Mouse (Mus musculus) forebrain, embryonic 15.5 days (tissue): ENCODE measurements around the gene Gatad2a. TPM values are rescaled to one million over a fixed set of nuclear protein-coding genes. Genes with fewer than 3 reads are reported as not detected.
"Not testable (repeated sequence)": the region's sequence is repeated elsewhere in the genome, so short reads cannot be mapped to it uniquely, and the experiment has no call there.

Experiments used
- ATAC-seq: fragments of 200-750 bp; cut with Nextera tagmentation; replicated peaks from 2 replicates; pipeline ENCODE4 v1.8.0; 2017; ENCODE audit warnings: mild to moderate bottlenecking, moderate TSS enrichment, moderate library complexity
- H3K27ac ChIP-seq: fragments of 300-500 bp; sonication (generic); replicated peaks from 2 replicates; pipeline ENCODE4 v1.5.1; 2015; ENCODE audit warnings: mild to moderate bottlenecking, inconsistent platforms
- H3K27me3 ChIP-seq: fragments of 300-500 bp; sonication (generic); 2 replicates; pipeline ENCODE4 v1.6.1; 2015; ENCODE audit warnings: inconsistent platforms
- H3K36me3 ChIP-seq: fragments of 300-500 bp; sonication (generic); 2 replicates; pipeline ENCODE4 v1.6.1; 2015; ENCODE audit warnings: mild to moderate bottlenecking, inconsistent platforms
- H3K4me1 ChIP-seq: fragments of 300-500 bp; sonication (generic); 2 replicates; pipeline ENCODE4 v1.6.1; 2015; ENCODE audit warnings: inconsistent platforms
- H3K4me2 ChIP-seq: fragments of 300-500 bp; sonication (generic); replicated peaks from 2 replicates; pipeline ENCODE4 v1.6.1; 2015; ENCODE audit warnings: mild to moderate bottlenecking, inconsistent platforms
- H3K4me3 ChIP-seq: fragments of 300-500 bp; sonication (generic); 2 replicates; pipeline ENCODE4 v1.5.1; 2015; ENCODE audit warnings: mild to moderate bottlenecking, inconsistent platforms
- H3K9ac ChIP-seq: fragments of 300-500 bp; sonication (generic); replicated peaks from 2 replicates; pipeline ENCODE4 v1.6.1; 2015; ENCODE audit warnings: mild to moderate bottlenecking, inconsistent platforms
- H3K9me3 ChIP-seq: fragments of 300-500 bp; sonication (generic); 2 replicates; pipeline ENCODE4 v1.6.1; 2016; ENCODE audit warnings: inconsistent platforms
- WGBS: fragments of 180-500 bp; shearing (Covaris S2); methylation state at CpG from one replicate; pipeline ENCODE4 v1.1.7; 2015; ENCODE audit warnings: mixed read lengths; 5-methylcytosine and 5-hydroxymethylcytosine counted together
- polyA plus RNA-seq: library from polyadenylated mRNA; unstranded; fragments of >200 nt; fragmentation: Nextera tagmentation; extraction: Ambion mirVana; gene quantifications from 2 replicates; pipeline ENCODE4 v1.2.1, GENCODE M21; 2015

Gene Gatad2a
- polyA plus RNA-seq, 1 experiment from 2014 or later: 28.3 TPM

DNA sequence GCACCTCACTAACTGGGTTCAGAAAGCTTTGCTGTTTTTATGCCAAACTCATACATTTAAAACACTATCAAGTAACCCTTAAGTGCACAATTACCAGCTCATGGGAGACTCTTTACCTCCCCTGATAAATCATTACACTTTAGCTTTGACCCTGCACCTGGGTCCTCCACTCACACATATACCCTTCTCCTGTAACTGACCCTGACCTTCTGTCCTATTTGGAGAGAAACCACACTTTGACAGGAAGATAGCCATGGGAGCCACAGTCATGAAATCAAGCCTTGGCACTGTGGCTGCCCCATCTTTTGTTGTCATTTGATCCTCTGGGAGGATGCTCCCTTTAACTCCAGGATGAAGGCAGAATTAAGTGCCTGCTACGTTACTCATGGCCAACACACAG is 41.5 kb downstream of the Gatad2a start:
- no peak overlapping the region for H3K4me3 ChIP-seq
- no peak overlapping the region for H3K4me2 ChIP-seq
- no peak overlapping the region for H3K27ac ChIP-seq
- H3K36me3 ChIP-seq: no peaks in the 10 kb centered on the region
- no peaks in the 10 kb centered on the region for H3K4me1 ChIP-seq
- H3K9me3 ChIP-seq: no peaks in the 10 kb centered on the region
- H3K9ac ChIP-seq: no peak overlapping the region
- no peak for ATAC-seq
- WGBS: 59% methylated on average over 1 of the region's 1 CpGs
- no peaks in the 10 kb centered on the region for H3K27me3 ChIP-seq

DNA sequence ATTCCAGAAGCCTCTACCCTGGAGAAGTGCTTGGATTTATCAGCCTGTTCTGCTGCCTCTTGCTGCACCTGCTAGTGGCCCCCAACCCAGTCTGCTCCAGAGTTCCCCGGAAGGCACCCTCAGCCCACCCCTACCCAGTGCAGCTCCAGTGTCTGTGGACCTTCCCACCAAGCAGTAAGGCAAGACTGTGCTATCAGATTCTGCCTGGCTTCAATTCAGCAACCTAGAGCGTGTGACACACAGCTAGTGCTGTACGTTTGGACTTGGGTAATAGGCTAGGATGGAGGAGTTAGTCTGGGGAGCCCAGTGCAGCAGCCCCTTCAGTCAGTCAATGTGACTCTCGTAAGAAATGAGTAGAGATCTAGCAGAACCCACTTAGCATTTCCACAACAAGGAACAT is 42.0 kb downstream of the Gatad2a start:
- Histone ChIP-seq H3K27me3 (no peaks in the 10 kb centered on the region), H3K36me3 (no peaks in the 10 kb centered on the region), H3K9ac (no peak overlapping the region), H3K27ac (no peak overlapping the region), H3K4me2 (no peak overlapping the region), H3K9me3 (no peaks in the 10 kb centered on the region), H3K4me1 (no peaks in the 10 kb centered on the region), H3K4me3 (no peak overlapping the region)
- 82% methylated on average over 4 of the region's 4 CpGs for WGBS
- ATAC-seq: no peak

DNA sequence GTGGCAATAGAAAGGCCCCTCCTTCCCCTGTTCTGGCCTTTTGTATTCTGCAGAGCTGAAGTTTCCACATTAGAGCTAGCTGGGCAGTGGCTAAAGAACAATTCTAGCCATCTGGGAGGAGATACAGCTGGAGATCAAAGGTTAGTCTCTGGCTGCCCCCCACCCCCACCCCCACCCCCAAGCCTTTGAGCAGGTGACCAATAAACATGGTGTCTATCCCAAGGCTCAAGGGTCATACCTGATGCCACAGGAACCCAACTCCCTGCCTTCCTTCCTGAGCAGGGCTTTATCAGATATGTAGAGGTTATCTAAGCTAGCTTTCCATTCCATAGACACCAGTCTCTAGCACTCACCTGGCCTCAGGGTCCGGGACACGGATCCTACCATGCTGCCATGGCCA is 45.9 kb downstream of the Gatad2a start:
- Histone ChIP-seq H3K4me2 (no peak overlapping the region), H3K27ac (no peak overlapping the region), H3K4me1 (no peaks in the 10 kb centered on the region), H3K4me3 (no peak overlapping the region), H3K9ac (no peak overlapping the region), H3K36me3 (no peaks in the 10 kb centered on the region), H3K27me3 (no peaks in the 10 kb centered on the region), H3K9me3 (no peaks in the 10 kb centered on the region)
- no peak for ATAC-seq
- WGBS: 99% methylated on average over 2 of the region's 2 CpGs

DNA sequence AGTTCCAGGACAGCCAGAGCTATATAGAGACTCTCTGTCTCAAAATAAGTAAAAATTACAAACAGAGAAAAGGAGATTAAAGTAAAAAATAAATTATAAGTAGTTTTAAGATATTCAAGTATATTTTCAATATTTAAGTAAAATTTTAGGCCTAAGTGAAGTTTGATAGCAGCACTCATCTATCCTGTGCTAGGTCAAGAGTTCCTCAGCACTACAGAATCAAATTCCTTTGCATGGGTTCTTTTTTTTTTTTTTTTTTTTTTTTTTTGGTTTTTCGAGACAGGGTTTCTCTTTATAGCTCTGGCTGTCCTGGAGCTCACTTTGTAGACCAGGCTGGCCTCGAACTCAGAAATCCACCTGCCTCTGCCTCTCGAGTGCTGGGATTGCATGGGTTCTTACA is 53.7 kb downstream of the Gatad2a start:
- H3K27me3 ChIP-seq, H3K9me3 ChIP-seq, H3K9ac ChIP-seq, H3K27ac ChIP-seq, H3K4me3 ChIP-seq, H3K36me3 ChIP-seq, H3K4me2 ChIP-seq, H3K4me1 ChIP-seq, ATAC-seq: not testable (repeated sequence)
- 72% methylated on average over 3 of the region's 3 CpGs for WGBS

DNA sequence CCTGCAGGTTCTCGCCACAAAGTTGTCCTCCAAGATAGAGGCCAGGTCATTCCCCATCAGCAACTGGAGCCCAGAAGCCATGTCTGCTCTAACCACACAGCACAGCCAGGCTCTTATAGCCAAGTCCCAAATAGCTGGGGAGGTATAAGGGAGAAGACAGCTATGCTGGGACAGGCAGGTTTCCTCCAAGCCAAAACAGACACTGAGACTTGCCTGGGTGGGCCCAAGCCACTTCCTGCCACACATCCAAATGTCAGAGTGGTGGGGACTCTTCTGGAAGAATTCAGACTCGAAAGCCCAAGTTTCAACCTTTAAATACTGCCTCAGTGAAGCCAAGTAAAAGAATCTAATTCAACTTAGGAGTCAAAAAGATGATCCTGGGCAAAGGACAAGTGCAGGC is 55.8 kb downstream of the Gatad2a start:
- Histone ChIP-seq H3K4me3 (no peak overlapping the region), H3K27me3 (no peaks in the 10 kb centered on the region), H3K27ac (no peak overlapping the region), H3K9me3 (no peaks in the 10 kb centered on the region), H3K9ac (no peak overlapping the region), H3K36me3 (no peaks in the 10 kb centered on the region), H3K4me2 (no peak overlapping the region), H3K4me1 (peaks cover 7% of the 10 kb centered on the region; the same call in 1 of the 2 replicates)
- WGBS: 89% methylated on average over 2 of the region's 2 CpGs
- no peak for ATAC-seq

DNA sequence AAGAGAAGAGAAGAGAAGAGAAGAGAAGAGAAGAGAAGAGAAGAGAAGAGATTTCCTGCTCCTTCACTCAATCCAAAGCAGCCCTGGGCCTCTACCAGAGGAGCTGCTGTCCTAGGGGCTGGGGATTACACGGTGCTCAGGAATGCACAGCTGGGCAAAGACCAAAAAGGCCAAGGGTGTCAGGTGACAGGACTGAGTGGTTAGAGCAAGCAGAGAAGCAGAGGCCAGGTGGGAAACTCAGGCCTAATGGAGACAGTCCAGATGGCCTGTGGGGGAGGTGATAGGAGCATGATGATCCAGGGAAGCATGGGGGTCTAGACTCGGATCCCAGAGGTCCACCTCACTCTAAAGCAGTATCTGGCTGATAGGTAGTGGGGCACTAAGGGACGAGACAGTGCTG is 56.6 kb downstream of the Gatad2a start:
- H3K4me1 ChIP-seq: peaks cover 7% of the 10 kb centered on the region; the same call in 1 of the 2 replicates
- H3K9ac ChIP-seq: no peak overlapping the region
- no peak overlapping the region for H3K4me3 ChIP-seq
- WGBS: 60% methylated on average over 3 of the region's 3 CpGs
- H3K9me3 ChIP-seq: no peaks in the 10 kb centered on the region
- H3K36me3 ChIP-seq: no peaks in the 10 kb centered on the region
- H3K27me3 ChIP-seq: no peaks in the 10 kb centered on the region
- ATAC-seq: no peak
- no peak overlapping the region for H3K4me2 ChIP-seq
- H3K27ac ChIP-seq: no peak overlapping the region

DNA sequence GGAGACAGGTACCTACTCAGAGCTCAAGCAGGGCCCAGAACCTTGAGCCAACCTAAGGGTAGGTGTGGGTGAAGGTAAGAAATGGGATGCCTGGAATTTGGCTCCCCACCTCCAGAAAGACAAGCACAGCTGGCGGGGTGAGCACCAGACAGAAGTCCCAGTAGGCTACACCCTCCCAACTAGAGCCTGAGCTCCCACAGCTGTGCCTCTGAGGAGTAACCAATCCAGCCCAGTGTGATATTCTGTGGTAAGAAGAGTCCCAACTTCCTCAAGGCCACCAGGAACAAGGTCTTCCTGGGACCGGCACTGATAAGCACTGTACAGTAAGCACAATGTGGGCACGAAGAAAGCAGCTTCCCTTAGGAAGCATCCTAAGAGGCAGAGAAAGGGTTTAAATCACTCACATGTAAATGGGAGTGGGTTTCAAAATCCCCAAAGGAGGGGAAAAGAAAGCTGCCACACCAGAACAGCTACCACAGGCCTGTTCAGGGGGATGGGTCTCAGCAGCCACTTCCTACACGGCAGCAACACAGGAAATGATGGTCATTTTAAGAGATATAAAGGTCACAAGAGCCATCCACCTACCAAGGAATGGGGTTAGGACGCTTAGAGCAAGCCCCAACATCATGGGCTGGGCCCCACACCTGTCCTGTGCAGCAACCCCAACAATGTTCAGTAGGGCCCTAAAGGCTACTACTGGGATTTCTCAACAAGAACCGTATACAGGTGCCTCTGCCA is 57.8 kb downstream of the Gatad2a start:
- H3K36me3 ChIP-seq: no peaks in the 10 kb centered on the region
- H3K4me3 ChIP-seq: no peak overlapping the region
- H3K4me2 ChIP-seq: no peak overlapping the region
- no peak overlapping the region for H3K27ac ChIP-seq
- no peaks in the 10 kb centered on the region for H3K9me3 ChIP-seq
- peaks cover 7% of the 10 kb centered on the region; the same call in 1 of the 2 replicates for H3K4me1 ChIP-seq
- WGBS: 91% methylated on average over 6 of the region's 6 CpGs
- no peaks in the 10 kb centered on the region for H3K27me3 ChIP-seq
- ATAC-seq: no peak
- no peak overlapping the region for H3K9ac ChIP-seq

DNA sequence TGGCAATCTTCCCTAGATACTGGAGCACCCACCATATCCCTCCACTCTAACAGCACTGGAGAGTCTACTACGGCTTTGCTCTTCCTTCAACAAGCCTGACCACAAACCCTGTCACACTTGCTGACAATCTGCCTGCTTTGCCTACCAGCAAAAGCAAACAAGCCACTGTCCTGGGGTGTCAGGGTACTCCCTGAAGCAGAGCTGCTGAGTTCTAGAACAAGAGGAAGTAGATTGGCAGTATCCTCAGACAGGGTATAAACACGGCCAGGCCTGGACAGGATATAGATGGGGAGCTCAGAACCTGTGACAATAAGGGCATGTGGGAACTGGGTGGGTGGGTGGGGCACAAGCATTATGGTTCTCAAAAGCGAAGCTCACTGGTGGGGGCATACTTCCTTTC is 58.7 kb downstream of the Gatad2a start:
- 88% methylated on average over 3 of the region's 3 CpGs for WGBS
- H3K9ac ChIP-seq: no peak overlapping the region
- H3K9me3 ChIP-seq: no peaks in the 10 kb centered on the region
- H3K4me1 ChIP-seq: peaks cover 7% of the 10 kb centered on the region; the same call in 1 of the 2 replicates
- H3K4me3 ChIP-seq: no peak overlapping the region
- H3K27me3 ChIP-seq: no peaks in the 10 kb centered on the region
- H3K27ac ChIP-seq: no peak overlapping the region
- no peak overlapping the region for H3K4me2 ChIP-seq
- ATAC-seq: no peak
- H3K36me3 ChIP-seq: no peaks in the 10 kb centered on the region

DNA sequence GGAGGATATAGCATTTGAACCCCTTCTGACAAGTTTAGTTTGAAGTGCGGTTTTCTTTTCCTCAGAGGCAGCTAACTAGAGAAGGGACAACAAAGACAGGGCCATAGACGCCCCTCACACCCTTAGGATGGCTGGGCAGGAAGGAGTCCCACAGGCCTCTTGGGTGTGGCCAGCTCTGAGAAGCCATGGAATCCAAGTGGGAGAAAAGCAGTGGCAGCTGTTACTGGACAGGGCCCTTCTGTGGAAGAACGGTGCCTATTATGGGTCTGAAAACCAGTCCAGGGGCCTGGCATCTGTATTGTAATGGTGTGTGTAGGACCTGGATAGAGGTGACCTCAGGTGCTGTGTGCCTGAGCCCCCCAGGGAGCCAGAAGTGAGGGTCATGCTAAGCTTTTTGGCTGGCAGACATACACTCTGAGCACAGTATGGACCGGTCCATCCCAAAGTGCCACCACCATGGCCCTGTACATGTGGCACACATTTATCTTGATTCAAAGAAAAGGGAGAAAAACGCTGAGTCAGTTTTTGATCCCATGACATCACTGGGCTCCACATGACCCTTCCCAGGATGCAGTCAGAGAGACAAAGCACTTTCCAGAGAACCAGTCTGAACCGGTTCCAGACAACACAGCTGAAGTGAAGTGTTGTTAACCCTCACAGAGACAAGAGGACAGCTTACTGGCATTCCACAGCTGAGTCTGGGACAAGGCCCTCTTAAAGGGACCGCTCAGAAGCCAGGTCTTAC is 60.0 kb downstream of the Gatad2a start:
- Histone ChIP-seq H3K36me3 (no peaks in the 10 kb centered on the region), H3K9me3 (no peaks in the 10 kb centered on the region), H3K27me3 (no peaks in the 10 kb centered on the region), H3K9ac (no peak overlapping the region), H3K4me3 (no peak overlapping the region), H3K4me2 (no peak overlapping the region), H3K27ac (peak overlapping the region; percentile 21; the same call in 1 of the 2 replicates), H3K4me1 (peaks cover 7% of the 10 kb centered on the region; the same call in 1 of the 2 replicates)
- 64% methylated on average over 7 of the region's 7 CpGs for WGBS
- peak; percentile 43 for ATAC-seq

DNA sequence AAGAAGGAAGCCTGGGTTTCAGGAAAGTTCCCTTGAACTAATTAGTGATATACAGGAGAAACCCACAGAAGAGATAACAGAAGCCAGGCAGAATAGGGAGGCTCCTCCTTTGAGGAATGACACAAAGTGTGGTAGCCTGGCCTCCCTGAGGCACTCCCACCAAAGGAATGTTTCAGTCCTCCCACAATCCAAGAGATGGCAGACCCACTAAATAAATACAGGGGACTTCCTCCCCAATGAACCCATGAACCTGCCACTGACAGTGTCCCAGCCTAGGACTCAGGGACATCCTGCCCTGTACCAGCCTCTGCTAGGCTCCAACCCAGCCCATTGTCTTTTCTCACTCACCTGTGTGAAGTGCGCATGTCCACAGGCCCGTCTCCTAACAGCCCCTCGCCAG is 60.8 kb downstream of the Gatad2a start:
- no peaks in the 10 kb centered on the region for H3K36me3 ChIP-seq
- no peak overlapping the region for H3K4me3 ChIP-seq
- ATAC-seq: no peak
- H3K4me2 ChIP-seq: no peak overlapping the region
- H3K4me1 ChIP-seq: peaks cover 7% of the 10 kb centered on the region; the same call in 1 of the 2 replicates
- no peaks in the 10 kb centered on the region for H3K9me3 ChIP-seq
- no peak overlapping the region for H3K27ac ChIP-seq
- no peak overlapping the region for H3K9ac ChIP-seq
- 94% methylated on average over 3 of the region's 3 CpGs for WGBS
- no peaks in the 10 kb centered on the region for H3K27me3 ChIP-seq

DNA sequence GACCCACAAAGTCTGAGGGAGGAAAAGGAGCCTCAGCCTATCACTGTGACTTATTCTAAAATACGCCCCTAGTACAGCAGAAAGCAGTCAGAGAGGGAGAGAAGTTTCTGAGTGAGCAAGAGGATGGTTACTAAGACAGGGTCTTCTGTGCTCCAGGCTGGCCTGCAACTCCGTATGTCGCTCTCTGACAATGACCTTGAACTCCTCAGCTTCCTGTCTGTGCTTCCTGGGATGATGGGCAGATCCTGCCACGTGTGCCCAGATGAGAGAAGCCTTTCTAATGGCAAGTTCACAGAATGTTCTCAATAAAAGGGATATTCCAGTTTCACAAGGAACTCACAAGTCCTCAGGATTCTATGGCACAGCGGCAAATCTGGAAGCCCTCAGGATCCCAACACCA is 61.6 kb downstream of the Gatad2a start:
- Histone ChIP-seq H3K4me3 (no peak overlapping the region), H3K27ac (no peak overlapping the region)
- ATAC-seq: no peak

DNA sequence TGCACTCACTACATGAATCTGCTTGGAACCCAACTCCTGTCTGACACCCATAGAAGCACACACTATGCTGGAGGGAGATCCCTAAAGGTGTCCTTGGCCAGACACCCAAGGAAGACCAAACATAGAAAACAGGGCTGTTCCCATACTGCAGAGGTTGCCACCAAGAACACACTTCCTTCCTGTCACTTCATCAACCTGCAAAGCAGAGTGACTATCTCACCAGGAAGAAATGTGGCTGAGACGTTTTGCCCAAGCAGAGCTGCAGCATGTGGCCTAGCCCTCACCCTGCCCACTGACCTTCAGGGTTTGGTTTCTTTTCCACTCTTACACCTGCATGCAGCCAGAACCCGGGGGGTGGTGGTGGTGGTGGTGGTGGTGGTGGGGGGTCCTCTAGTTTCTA is 62.4 kb downstream of the Gatad2a start:
- 83% methylated on average over 2 of the region's 2 CpGs for WGBS
- Histone ChIP-seq H3K36me3 (no peaks in the 10 kb centered on the region), H3K9ac (no peak overlapping the region), H3K27ac (no peak overlapping the region), H3K4me3 (no peak overlapping the region), H3K4me2 (no peak overlapping the region), H3K9me3 (no peaks in the 10 kb centered on the region), H3K4me1 (peaks cover 7% of the 10 kb centered on the region; the same call in 1 of the 2 replicates), H3K27me3 (no peaks in the 10 kb centered on the region)
- no peak for ATAC-seq

More for the DNA sequence above, 61.6 kb downstream of the Gatad2a start:
- 90% methylated on average over 5 of the region's 5 CpGs for WGBS
- Histone ChIP-seq H3K27me3 (no peaks in the 10 kb centered on the region), H3K9ac (no peak overlapping the region), H3K9me3 (no peaks in the 10 kb centered on the region), H3K4me2 (no peak overlapping the region), H3K4me1 (peaks cover 7% of the 10 kb centered on the region; the same call in 1 of the 2 replicates), H3K36me3 (no peaks in the 10 kb centered on the region)
